In the genomic region with DNA sequence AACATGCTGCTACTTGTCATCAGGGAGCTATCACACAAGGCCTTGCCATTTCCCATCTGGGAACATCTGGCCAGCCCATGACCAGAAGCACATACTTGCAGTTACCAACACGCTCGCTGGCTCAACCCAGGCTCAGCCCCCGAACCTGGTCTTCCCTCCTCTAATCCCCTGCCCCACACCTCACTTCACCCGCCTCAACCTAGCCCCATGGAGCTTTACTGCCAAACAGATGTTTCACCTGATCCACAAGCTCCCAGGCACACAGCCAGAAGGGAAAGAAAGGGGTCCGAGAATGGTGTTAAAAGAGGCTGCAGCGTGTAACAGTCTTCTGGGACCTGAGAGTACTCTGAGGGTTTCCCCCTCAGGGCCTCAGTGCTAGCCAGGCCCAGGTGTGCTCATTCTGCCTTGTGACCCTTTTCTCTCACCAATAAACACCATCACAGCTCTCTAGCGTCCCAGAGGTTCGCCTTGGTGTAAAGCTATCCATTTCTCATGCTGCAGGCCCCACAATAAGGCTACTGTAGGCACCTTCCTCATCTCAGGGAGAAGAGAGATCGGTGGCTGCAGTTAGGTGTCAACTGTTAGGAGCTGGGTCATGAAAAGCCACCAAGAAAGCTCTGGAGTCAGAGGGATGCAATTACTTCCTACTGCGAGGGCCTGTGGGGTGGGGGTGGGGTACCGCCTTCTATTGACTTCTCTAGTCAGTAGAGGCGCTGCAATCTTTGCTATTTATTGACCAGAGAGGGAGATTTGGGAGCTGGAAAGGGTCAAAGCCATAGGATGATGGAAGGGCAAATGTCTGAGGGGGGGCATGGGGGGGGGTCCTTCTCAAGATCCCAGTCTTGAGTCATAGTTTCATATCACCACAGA, we compare ENCODE assay signal across 13 mouse cellular contexts.
DNase-seq lines count a peak whose midpoint lies in the region; ATAC-seq and TF ChIP-seq lines count a peak whose summit lies in the region.
"Had no signal": no experiment of that assay in that cellular context is flagged by ENCODE, and none has a peak within 500 bp of the region (broad histone marks: within the 10 kb centered on the region; RNA-seq: fewer than 3 reads in every experiment).

No protein-coding gene starts in this region.

- peaks cover 7% of the 10 kb centered on the region; the same call in 1 of the 2 replicates for H3K36me3 ChIP-seq in heart, embryonic 14.5 days (ENCODE audit: control insufficient read depth, insufficient read depth, low read length)
- H3K36me3 ChIP-seq in neural tube, embryonic 13.5 days: no peaks in the 10 kb centered on the region
- no peaks in the 10 kb centered on the region for H3K36me3 ChIP-seq in hindbrain, embryonic 14.5 days (replicated peaks; ENCODE audit: control insufficient read depth, insufficient read depth)

- DNase-seq in heart, postnatal 25 days (ENCODE audit: low spot score): no peak
- DNase-seq in neural tube, embryonic 10.5 days (ENCODE audit: extremely low spot score, low spot score): no peak
- DNase-seq in hindbrain, embryonic 14.5 days (ENCODE audit: low spot score): no peak
- DNase-seq in gastrocnemius, adult 2 months: no peak
- DNase-seq in cerebellum, postnatal 25 days: no peak
- DNase-seq: cerebellum, postnatal 10 days; kidney, postnatal 36 days; liver, embryonic 13.5 days; lung, postnatal 14 days; right cerebral cortex, postnatal 25 days had no signal

- intact Hi-C loops in heart, postnatal 25 days (cut with DNase I): no loop called here
- intact Hi-C loops in gastrocnemius, adult 2 months (cut with DNase I): loop anchor here (10.0 kb wide), 1 partner anchor 283 kb away; no protein-coding TSS in a partner anchor

- TF ChIP-seq CTCF in gastrocnemius, adult 2 months (IDR thresholded peaks at IDR 0.05): no peak

- peak overlapping the region; percentile 41; the same call in 1 of the 2 replicates for H3K9ac ChIP-seq in heart, embryonic 14.5 days (ENCODE audit: low read length)
- H3K9ac ChIP-seq in neural tube, embryonic 13.5 days: no peak overlapping the region
- H3K9ac ChIP-seq in hindbrain, embryonic 14.5 days: no peak overlapping the region
- H3K9ac ChIP-seq: liver, embryonic 13.5 days had no signal

- H3K4me2 ChIP-seq in heart, embryonic 14.5 days (ENCODE audit: low read length): no peak overlapping the region
- no peak overlapping the region for H3K4me2 ChIP-seq in neural tube, embryonic 13.5 days
- H3K4me2 ChIP-seq in hindbrain, embryonic 14.5 days (replicated peaks): no peak overlapping the region
- H3K4me2 ChIP-seq: liver, embryonic 13.5 days had no signal

- no peak overlapping the region for H3K4me3 ChIP-seq in heart, embryonic 14.5 days (ENCODE audit: control insufficient read depth in 1 of 2, insufficient read depth in 1 of 2, low read depth in 1 of 2, low read length in 2 of 2)
- H3K4me3 ChIP-seq in neural tube, embryonic 13.5 days: no peak overlapping the region
- H3K4me3 ChIP-seq in hindbrain, embryonic 14.5 days (replicated peaks; ENCODE audit: low read length): no peak overlapping the region
- no peak overlapping the region for H3K4me3 ChIP-seq in gastrocnemius, adult 2 months
- H3K4me3 ChIP-seq: liver, embryonic 13.5 days had no signal

- peak overlapping the region in 1 of 2 experiments; percentile 57; a peak in 1 of 4 replicates for H3K27ac ChIP-seq in heart, embryonic 14.5 days (replicated peaks in 1 of 2; ENCODE audit: control insufficient read depth in 1 of 2, insufficient read depth in 1 of 2, low read depth in 2 of 2, low read length in 2 of 2)
- peak overlapping the region; percentile 79 for H3K27ac ChIP-seq in neural tube, embryonic 13.5 days (replicated peaks)
- H3K27ac ChIP-seq in hindbrain, embryonic 14.5 days: peak overlapping the region; percentile 85; the same call in 1 of the 2 replicates
- H3K27ac ChIP-seq in gastrocnemius, adult 2 months: no peak overlapping the region; the same call in 1 of the 2 replicates
- H3K27ac ChIP-seq: liver, embryonic 13.5 days had no signal

- peaks cover 37 to 56% of the 10 kb centered on the region in 2 experiments for H3K4me1 ChIP-seq in heart, embryonic 14.5 days (ENCODE audit: control insufficient read depth in 2 of 2, insufficient read depth in 2 of 2, low read length in 2 of 2)
- peaks cover 96% of the 10 kb centered on the region for H3K4me1 ChIP-seq in neural tube, embryonic 13.5 days (replicated peaks)
- peaks cover 82% of the 10 kb centered on the region for H3K4me1 ChIP-seq in hindbrain, embryonic 14.5 days (replicated peaks; ENCODE audit: control insufficient read depth, insufficient read depth, low read length)
- H3K4me1 ChIP-seq: liver, embryonic 13.5 days had no signal

- no peak for ATAC-seq in heart, embryonic 14.5 days (ENCODE audit: insufficient number of reproducible peaks, insufficient read depth, low FRiP score, low read depth)
- no peak for ATAC-seq in neural tube, embryonic 13.5 days (ENCODE audit: low read depth)
- ATAC-seq in hindbrain, embryonic 14.5 days (ENCODE audit: low FRiP score): no peak
- ATAC-seq: intestine, embryonic 16.5 days had no signal

- 67% methylated on average over 12 of the region's 12 CpGs for WGBS in heart, embryonic 14.5 days
- 51% methylated on average over 12 of the region's 12 CpGs for WGBS in neural tube, embryonic 13.5 days
- 53% methylated on average over 12 of the region's 12 CpGs for WGBS in hindbrain, embryonic 14.5 days

- H3K9me3 ChIP-seq in heart, embryonic 14.5 days (ENCODE audit: control insufficient read depth, low read length): no peaks in the 10 kb centered on the region
- H3K9me3 ChIP-seq in neural tube, embryonic 13.5 days: no peaks in the 10 kb centered on the region
- no peaks in the 10 kb centered on the region for H3K9me3 ChIP-seq in hindbrain, embryonic 14.5 days (ENCODE audit: control insufficient read depth, low read length)
- H3K9me3 ChIP-seq: liver, embryonic 13.5 days had no signal

- H3K27me3 ChIP-seq in heart, embryonic 14.5 days (ENCODE audit: control insufficient read depth, insufficient read depth, low read length): no peaks in the 10 kb centered on the region
- H3K27me3 ChIP-seq in neural tube, embryonic 13.5 days: no peaks in the 10 kb centered on the region
- no peaks in the 10 kb centered on the region for H3K27me3 ChIP-seq in hindbrain, embryonic 14.5 days (ENCODE audit: control insufficient read depth, insufficient read depth, low read length)
- H3K27me3 ChIP-seq: liver, embryonic 13.5 days had no signal
